Mouse (Mus musculus) regulatory T cell (primary cell): ENCODE measurements around the gene Caml.
"Not testable (repeated sequence)": the region's sequence is repeated elsewhere in the genome, so short reads cannot be mapped to it uniquely, and the experiment has no call there.

Source experiments
- in situ Hi-C: fragments of 300-600 bp; cut with MboI, MseI; formaldehyde crosslinking; loops from one replicate; pipeline ENCODE4 v1.15.1; 2025; ENCODE audit warnings: high pct_unique_total_duplicates

Gene Caml

DNA sequence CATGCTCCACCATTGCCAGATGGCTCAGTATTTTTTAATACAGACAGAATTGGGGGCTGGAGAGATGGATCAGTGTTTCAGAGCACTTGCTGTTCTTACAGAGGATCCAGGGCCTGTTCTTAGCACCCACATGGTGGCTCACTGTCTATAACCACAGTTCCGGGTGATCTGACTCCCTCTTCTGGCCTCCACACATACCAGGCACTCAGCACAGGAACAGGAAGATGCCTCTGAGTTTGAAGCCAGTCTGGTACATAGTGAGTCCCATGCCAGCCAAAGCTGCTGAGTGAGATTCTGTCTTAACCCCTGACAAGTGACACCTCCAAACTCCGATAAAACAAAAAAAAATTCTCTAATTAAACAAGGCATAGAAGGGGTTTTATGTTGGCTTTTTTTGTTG lies 2.5 kb upstream of the Caml start:
- in situ Hi-C loops: no loop called here

DNA sequence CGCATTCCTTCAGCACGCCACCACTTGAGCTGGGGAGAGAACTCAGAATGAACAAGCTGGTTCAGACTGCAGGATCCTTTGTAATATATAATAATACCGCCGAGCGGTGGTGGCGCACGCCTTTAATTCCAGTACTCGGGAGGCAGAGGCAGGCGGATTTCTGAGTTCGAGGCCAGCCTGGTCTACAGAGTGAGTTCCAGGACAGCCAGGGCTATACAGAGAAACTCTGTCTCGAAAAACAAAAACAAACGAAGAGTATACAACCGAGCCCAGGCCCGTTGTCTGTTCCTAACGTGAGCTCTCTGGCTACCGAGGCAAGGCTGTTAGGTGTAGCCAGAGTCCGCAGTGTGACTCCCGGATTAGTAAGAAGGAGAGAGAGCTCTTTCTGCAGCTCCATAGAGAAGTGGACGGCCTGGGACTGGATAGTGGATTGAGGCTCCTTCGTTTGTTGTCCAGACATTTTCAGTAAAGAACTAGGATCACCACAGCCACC lies 603 bp upstream of the Caml start:
- in situ Hi-C loops: not testable (repeated sequence)

DNA sequence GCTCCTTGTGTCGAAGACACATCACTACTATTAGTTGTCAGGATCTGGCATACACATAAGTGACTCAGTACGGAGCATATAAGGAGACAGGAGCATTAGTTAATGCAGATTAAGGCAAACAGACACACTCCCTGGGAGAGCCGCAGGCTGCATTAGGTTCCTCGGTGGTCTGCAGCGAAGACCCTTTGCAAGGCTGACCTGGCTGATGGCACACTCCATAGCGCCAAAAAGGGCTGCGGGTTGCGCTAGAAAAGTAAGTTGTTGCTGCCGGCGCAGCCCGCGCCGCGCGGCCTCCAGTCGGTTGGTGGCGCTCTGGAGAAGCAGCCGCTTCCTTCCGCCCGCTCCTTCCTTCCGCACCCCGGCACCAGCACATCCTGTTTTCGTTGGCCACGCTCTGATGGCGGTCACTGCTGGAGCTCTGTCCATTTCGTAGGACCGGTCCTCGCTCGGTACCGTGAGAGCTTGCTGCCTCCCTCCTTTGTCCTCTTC lies 11.9 kb downstream of the Caml start, which contains the start of gene Ddx46:
Gene Ddx46 (plus strand): TSS at position 389 of the 489 bp plus-strand sequence.
- in situ Hi-C loops: loop anchor here (5.0 kb wide), 1 partner anchor 32 kb away; no protein-coding TSS in a partner anchor

DNA sequence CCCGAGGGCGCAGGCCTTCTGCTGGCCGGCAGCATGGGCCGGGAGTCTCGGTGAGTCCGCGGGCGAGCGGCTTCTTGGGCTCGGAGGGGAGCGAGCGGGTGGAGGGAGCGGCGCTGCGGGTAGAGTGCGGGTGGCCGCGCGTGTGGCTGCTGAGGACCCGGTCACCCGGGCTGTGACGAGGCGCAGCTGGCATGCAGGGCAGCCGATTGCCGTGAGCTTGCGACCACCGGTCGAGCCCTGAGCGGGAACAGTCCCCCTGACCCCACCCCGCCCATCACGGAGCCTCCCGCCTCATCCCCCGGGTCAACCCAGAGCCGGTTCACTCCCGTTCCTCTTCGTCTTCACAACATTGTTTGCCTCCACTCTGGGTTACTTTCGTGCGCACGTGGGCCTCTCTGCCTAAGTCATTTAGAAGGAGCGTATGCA lies 12.4 kb downstream of the Caml start:
- in situ Hi-C loops: loop anchor here (5.0 kb wide), 1 partner anchor 33 kb away; no protein-coding TSS in a partner anchor

DNA sequence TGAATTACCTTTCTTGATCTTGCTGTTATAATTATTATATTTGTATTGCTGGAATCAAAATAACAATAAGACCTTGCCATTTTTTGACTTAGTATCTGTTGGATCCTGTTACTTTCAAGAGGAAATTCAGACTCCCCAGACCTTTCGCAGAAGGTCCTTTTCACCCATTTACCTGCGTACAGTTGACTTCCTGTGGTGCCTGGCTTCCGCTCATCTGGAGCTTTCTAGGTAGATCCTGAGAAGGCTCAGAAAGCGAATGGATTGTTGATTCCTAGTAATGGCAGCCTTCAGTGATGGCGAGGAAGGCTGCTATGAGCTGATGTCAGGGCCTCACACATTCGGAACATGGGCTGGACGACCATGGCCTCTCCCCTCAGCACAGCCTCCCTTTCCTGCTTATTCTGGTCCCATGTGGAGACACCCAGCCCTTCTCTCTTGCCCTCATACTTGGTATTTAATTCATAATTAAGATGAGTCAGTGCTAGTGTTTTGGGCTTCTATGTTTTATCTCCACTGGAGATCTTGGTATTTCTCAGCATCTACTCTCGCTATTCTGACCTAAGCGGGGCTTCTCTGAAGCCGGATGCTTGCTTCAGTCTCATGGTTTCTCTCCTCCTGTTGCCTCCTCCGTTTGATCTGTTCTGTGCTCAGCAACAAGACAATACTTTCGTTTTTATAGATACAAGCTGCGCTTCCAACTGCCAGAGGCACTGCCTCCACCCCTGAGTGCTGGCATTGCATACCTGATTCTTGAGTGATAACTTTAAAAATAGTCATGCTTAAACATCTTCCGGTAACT lies 13.6 kb downstream of the Caml start:
- in situ Hi-C loops: loop anchor here (5.0 kb wide), 1 partner anchor 34 kb away; no protein-coding TSS in a partner anchor

DNA sequence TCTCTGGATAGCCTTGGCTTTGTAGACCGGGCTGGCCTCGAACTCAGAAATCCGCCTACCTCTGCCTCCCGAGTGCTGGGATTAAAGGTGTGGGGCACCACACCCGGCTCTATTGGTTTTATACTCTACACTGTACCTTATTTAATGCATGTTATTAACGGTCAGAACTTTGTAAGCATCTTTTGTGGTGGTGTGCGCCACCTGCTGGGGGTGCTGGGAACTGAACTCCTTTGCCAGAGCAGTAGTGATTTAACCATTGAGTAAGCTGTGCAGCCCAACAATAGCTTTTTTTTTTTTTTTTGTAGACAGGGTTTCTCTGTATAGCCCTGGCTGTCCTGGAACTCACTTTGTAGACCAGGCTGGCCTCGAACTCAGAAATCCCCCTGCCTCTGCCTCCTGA lies 17.7 kb downstream of the Caml start:
- in situ Hi-C loops: not testable (repeated sequence)

DNA sequence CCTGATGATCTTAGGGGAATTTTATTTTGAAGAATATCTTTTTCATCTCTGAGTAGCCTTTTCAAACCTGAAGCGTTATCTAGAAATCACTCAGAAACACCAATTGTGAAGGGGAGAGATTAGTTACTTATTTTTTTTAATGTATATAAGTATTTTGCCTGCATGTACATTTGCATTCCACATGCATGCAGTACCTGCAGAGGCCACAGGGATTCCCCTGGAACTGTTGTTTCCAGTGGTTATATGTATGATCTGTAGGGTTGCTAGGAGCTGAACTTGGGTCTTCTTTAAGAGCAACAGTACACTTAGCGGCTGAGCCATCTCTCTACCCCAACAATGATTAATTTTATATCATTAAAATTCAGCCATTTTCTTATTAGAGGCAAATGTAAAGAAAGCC lies 21.7 kb downstream of the Caml start:
- in situ Hi-C loops: no loop called here

DNA sequence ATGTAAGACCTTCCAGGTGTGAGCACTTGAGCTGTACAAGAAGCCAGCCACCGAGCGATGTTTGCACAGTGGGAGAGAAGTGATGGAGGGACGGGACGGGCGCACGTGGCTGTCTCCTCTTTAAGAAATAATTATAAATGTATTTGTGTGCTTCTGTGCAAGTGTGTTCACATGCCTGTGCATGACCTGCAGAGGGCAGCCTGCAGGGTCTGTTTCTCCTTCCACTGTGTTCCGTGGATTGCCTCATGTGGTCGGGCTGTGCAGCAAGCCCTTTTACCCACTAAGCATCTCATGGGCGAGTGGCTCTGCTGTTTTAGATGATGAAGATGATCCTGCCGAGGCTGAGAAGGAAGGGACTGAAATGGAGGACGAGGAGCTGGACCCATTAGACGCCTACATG lies 27.3 kb downstream of the Caml start:
- in situ Hi-C loops: loop anchor here (25.0 kb wide), 1 partner anchor 413 kb away; no protein-coding TSS in a partner anchor

DNA sequence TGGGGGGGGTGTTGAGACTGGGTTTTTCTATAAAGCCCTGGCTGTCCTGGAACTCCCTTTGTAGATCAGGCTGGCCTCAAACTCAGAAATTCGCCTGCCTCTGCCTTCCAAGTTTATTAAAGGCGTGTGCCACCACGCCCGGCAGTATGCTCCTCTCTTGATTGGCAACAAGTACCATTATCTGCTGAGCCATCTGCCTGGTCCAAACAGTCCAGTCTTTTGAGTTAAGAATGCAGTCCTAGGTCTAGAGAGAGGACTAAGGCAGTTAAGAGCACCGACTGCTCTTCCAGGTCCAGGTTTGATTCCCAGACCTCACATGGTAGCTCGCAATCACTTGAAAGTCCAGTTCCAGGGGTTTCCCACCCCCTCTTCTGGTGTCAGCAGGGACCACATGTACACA lies 28.2 kb downstream of the Caml start:
- in situ Hi-C loops: loop anchor here (25.0 kb wide), 1 partner anchor 414 kb away; no protein-coding TSS in a partner anchor

DNA sequence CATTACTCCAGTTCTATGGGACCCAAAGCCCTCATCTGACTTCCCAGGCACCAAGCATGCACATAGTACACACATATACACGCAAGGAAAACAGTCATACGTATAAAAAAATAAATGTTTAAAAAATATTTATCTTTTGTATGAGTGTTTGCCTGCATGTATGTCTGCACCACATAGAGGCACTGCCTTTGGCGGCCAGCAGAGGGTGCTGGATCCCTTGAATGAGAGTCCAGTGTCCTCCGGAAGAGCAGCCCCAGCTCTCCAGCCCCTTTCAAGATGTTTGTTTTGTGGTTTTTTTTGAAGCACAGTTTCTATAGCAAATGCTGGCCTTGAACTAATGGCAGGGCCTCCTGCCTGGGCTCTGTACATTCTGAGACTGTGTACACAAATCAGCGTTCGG lies 45.7 kb downstream of the Caml start:
- in situ Hi-C loops: loop anchor here (25.0 kb wide), 1 partner anchor 431 kb away; no protein-coding TSS in a partner anchor

DNA sequence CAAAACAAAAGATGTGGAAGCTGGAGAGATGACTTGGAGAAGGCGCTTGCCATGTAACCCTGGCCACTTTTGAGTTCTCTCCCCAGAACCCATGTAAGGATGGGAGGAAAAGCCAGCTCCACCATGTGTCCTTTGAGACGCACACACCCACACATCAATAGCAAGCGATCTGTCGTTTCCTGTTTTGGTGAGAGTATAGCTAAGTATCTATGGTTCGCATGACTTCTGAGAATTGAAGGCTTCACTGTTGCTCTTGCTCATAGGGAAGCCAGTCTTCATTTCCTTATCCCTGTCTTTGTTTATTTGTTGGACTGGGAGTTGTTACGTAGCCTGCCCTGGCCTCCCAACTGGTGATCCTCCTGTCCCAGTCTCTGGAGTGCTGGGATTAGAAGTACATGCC lies 49.9 kb downstream of the Caml start:
- in situ Hi-C loops: loop anchor here (25.0 kb wide), 1 partner anchor 435 kb away; no protein-coding TSS in a partner anchor

DNA sequence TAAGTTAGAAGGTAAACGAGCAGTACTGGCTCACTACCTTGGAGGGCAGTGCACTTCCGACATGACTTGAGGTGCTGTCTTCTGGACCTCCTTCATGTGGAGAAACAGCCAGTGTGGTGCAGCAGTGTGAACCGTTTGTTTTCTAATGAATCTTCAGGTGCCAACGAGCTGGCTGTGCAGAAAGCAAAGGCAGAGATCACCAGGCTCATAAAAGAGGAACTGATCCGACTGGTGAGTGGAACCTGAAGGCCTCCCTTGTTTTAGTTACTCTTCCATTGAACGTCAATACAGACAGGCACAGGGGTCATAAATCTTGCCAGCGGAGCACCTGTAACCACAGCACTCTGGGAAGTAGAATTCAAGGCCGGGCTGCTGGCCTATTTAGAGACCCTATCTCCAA lies 54.6 kb downstream of the Caml start:
- in situ Hi-C loops: no loop called here
